Mouse (Mus musculus): Measurements from ENCODE around the gene Large2. TPM values are rescaled to one million over a fixed set of nuclear protein-coding genes. Genes with fewer than 3 reads are reported as not detected.

Large2 gene
- polyA plus RNA-seq, 1 experiment from 2014 or later: 2.6 TPM

DNA sequence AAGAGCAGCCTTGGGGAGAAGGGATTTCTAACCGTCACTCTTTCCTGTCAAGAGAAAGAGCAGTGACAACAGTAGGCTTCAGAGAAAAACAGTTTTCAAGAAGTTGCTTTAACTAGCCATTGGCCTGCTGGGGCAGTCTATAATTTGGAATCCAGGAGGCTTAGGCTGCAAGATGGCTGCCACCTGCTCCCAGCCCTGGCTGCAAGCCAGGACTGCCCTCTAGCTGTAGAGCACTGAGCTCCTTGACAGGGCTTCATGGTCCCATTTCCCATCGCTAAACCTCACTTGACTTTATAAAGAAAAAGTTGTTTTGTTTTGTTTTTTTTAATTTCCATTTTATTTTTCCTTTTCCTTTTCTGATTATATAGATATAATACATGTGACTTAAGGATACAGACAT, 43.3 kb downstream of the Large2 start:
- 67% methylated on average over 2 of the region's 2 CpGs for WGBS
- H3K36me3 ChIP-seq: peaks cover 45% of the 10 kb centered on the region
- H3K4me2 ChIP-seq (replicated peaks): no peak overlapping the region
- H3K9me3 ChIP-seq: no peaks in the 10 kb centered on the region
- H3K4me3 ChIP-seq: no peak overlapping the region
- H3K9ac ChIP-seq (replicated peaks): no peak overlapping the region
- H3K27ac ChIP-seq (replicated peaks): no peak overlapping the region
- no peaks in the 10 kb centered on the region for H3K27me3 ChIP-seq
- ATAC-seq (replicated peaks): no peak
- no peaks in the 10 kb centered on the region for H3K4me1 ChIP-seq

GRCm38 (mm10) chr2:92330840-92331239, 43.8 kb downstream of the Large2 start:
- H3K4me3 ChIP-seq: no peak overlapping the region
- no peak overlapping the region for H3K9ac ChIP-seq (replicated peaks)
- no peak overlapping the region for H3K4me2 ChIP-seq (replicated peaks)
- no peaks in the 10 kb centered on the region for H3K4me1 ChIP-seq
- ATAC-seq (replicated peaks): no peak
- H3K9me3 ChIP-seq: no peaks in the 10 kb centered on the region
- 57% methylated on average over 2 of the region's 2 CpGs for WGBS
- no peaks in the 10 kb centered on the region for H3K27me3 ChIP-seq
- peaks cover 45% of the 10 kb centered on the region for H3K36me3 ChIP-seq
- H3K27ac ChIP-seq (replicated peaks): no peak overlapping the region

DNA sequence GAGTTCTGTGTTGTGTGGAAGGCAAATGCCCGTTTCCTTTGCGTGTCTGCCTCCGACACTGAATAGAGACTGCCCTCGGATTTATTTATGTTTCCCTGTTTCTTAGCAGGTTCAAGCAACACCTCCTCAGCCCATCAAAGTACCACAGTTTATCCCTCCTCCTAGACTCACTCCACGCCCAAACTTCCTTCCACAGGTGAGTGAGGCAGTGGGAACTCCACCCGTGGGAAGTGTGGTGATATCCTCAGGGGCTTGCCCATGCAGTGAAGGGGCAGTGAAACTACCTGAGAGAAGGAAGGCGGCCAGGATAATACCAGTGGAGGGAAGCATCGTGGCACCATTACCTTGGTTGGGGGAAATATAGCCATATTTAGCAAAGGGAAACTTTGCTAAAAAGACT, 46.5 kb downstream of the Large2 start:
- no peaks in the 10 kb centered on the region for H3K9me3 ChIP-seq
- ATAC-seq (replicated peaks): no peak

DNA sequence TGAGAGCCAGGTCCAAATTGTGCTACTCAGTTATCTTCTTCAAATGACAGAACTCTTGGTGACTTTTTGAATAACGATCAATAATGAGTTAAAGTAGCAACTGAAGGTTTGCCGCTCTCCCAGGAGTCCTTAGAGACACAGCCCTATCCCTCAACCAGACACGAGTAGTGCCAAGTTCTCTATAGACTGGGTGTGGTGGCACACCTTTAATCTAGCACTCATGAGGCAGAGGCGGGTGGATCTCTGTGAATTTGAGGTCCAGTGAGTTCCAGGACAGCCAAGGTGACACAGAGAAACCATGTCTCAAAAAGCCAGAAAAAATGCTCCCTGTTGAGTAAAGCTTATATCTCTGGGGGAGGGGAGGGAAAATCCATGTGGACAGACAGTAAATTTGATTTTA, 47.1 kb downstream of the Large2 start:
- no peak for ATAC-seq (replicated peaks)
- Histone ChIP-seq H3K36me3 (peaks cover 42% of the 10 kb centered on the region), H3K9ac (replicated peaks) (no peak overlapping the region), H3K4me2 (replicated peaks) (no peak overlapping the region), H3K9me3 (no peaks in the 10 kb centered on the region), H3K4me3 (no peak overlapping the region), H3K4me1 (no peaks in the 10 kb centered on the region), H3K27ac (replicated peaks) (no peak overlapping the region), H3K27me3 (no peaks in the 10 kb centered on the region)
- 94% methylated on average over 4 of the region's 4 CpGs for WGBS

More for the DNA sequence above, 46.5 kb downstream of the Large2 start:
- H3K4me2 ChIP-seq (replicated peaks): no peak overlapping the region
- H3K27ac ChIP-seq (replicated peaks): no peak overlapping the region
- H3K4me1 ChIP-seq: no peaks in the 10 kb centered on the region
- H3K9ac ChIP-seq (replicated peaks): no peak overlapping the region
- 92% methylated on average over 8 of the region's 8 CpGs for WGBS
- H3K4me3 ChIP-seq: no peak overlapping the region
- H3K36me3 ChIP-seq: peaks cover 43% of the 10 kb centered on the region
- H3K27me3 ChIP-seq: no peaks in the 10 kb centered on the region

GRCm38 (mm10) chr2:92326221-92326620, 48.4 kb downstream of the Large2 start:
- H3K9ac ChIP-seq (replicated peaks): no peak overlapping the region

GRCm38 (mm10) chr2:92325676-92326075, 49.0 kb downstream of the Large2 start:
- H3K4me3 ChIP-seq: no peak overlapping the region
- WGBS: 94% methylated on average over 7 of the region's 7 CpGs
- no peaks in the 10 kb centered on the region for H3K9me3 ChIP-seq
- no peak overlapping the region for H3K9ac ChIP-seq (replicated peaks)
- H3K4me2 ChIP-seq (replicated peaks): no peak overlapping the region
- H3K36me3 ChIP-seq: peaks cover 43% of the 10 kb centered on the region
- H3K4me1 ChIP-seq: no peaks in the 10 kb centered on the region
- no peak for ATAC-seq (replicated peaks)
- no peak overlapping the region for H3K27ac ChIP-seq (replicated peaks)
- H3K27me3 ChIP-seq: no peaks in the 10 kb centered on the region

More at GRCm38 (mm10) chr2:92326221-92326620, 48.4 kb downstream of the Large2 start:
- H3K36me3 ChIP-seq: peaks cover 43% of the 10 kb centered on the region
- H3K27me3 ChIP-seq: no peaks in the 10 kb centered on the region
- H3K27ac ChIP-seq (replicated peaks): no peak overlapping the region
- H3K4me1 ChIP-seq: no peaks in the 10 kb centered on the region
- no peaks in the 10 kb centered on the region for H3K9me3 ChIP-seq
- ATAC-seq (replicated peaks): no peak
- H3K4me2 ChIP-seq (replicated peaks): no peak overlapping the region
- 95% methylated on average over 1 of the region's 1 CpGs for WGBS
- no peak overlapping the region for H3K4me3 ChIP-seq

DNA sequence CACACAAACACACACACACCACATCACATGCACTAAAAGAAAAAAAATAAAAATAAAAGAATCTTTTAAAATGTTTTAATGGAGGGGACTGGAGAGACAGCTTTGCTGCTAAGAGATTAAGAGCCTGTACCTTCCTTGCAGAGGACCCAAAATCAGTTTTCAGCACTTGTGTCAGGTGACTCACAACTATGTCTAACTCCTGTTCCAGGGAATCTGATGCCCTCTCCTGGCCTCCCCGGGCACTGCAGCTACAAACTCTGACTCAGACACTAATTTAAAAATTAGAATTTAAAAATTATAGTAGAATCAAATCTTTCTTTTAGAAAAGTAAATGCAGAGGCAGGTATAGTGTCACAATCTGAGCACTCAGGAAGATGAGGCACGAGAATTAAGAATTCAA, 52.0 kb downstream of the Large2 start:
- no peaks in the 10 kb centered on the region for H3K27me3 ChIP-seq
- no peaks in the 10 kb centered on the region for H3K4me1 ChIP-seq
- peaks cover 32% of the 10 kb centered on the region for H3K36me3 ChIP-seq
- H3K9ac ChIP-seq (replicated peaks): no peak overlapping the region
- 91% methylated on average over 2 of the region's 2 CpGs for WGBS
- no peak overlapping the region for H3K27ac ChIP-seq (replicated peaks)
- H3K9me3 ChIP-seq: no peaks in the 10 kb centered on the region
- no peak overlapping the region for H3K4me3 ChIP-seq
- ATAC-seq (replicated peaks): no peak
- H3K4me2 ChIP-seq (replicated peaks): no peak overlapping the region

DNA sequence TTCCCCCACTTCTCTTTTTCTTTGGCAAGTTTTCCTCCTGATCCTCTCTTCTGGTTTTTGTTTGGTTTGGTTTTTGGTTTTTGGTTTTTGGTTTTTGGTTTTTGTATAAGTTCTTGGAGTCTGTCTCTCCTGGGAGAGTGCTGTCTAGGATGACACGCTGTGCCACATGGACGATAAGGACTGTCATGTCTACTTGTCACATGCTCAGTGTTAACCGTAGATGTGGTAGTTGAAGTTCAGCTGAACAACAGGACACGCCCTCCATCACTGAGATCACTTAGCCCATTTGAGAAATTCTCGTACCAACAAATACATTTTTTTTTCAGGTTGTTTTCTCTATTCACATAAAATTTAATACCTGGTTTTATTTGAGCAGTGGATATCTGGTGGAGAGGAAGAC, 57.4 kb downstream of the Large2 start:
- Histone ChIP-seq H3K9me3 (no peaks in the 10 kb centered on the region), H3K36me3 (peaks cover 7% of the 10 kb centered on the region), H3K4me2 (replicated peaks) (no peak overlapping the region), H3K4me1 (no peaks in the 10 kb centered on the region; the same call in 1 of the 2 replicates), H3K9ac (replicated peaks) (no peak overlapping the region), H3K4me3 (no peak overlapping the region), H3K27ac (replicated peaks) (no peak overlapping the region), H3K27me3 (no peaks in the 10 kb centered on the region)
- 94% methylated on average over 5 of the region's 5 CpGs for WGBS
- no peak for ATAC-seq (replicated peaks)

DNA sequence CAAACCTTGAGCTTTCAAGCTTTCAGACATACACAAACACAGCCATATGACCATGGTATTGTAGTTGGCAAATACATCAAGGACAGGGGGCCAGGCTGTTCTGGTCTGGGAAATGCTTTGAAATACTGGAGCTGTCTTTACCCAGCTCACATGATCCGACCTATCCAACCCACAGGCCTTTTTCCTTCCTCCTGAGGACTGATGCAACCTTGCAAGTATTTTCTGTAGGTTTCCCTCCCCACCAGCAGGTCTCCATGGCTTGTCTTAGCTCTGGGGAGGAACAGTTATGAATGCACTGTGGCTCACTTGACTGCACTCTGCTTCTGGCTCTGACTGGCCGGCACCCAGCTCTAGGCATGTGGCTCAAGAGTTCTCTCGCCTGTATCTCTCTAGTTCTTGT, 58.0 kb downstream of the Large2 start:
- no peak overlapping the region for H3K4me3 ChIP-seq
- no peaks in the 10 kb centered on the region for H3K27me3 ChIP-seq
- H3K4me2 ChIP-seq (replicated peaks): no peak overlapping the region
- H3K9ac ChIP-seq (replicated peaks): no peak overlapping the region
- no peak for ATAC-seq (replicated peaks)
- no peak overlapping the region for H3K27ac ChIP-seq (replicated peaks)
- H3K4me1 ChIP-seq: no peaks in the 10 kb centered on the region; the same call in 1 of the 2 replicates
- peaks cover 2% of the 10 kb centered on the region; the same call in 1 of the 2 replicates for H3K36me3 ChIP-seq
- WGBS: 78% methylated on average over 3 of the region's 3 CpGs
- H3K9me3 ChIP-seq: no peaks in the 10 kb centered on the region

Small RNA genes within 50 kb of the gene (microRNA-seq; reads per million reads assigned to microRNA genes)
- 0.66 reads per million for gene Mir7000

Other genes with a start within 250 kb of the Large2 start
- gene Pex16, start 193 bp downstream of the Large2 start, polyA plus RNA-seq (2015; fragmentation: Nextera tagmentation; extraction: Ambion mirVana): 36.8 and 41.2 TPM in 2 replicates
- gene 1700029I15Rik, start 7.7 kb upstream of the Large2 start, polyA plus RNA-seq (2015; fragmentation: Nextera tagmentation; extraction: Ambion mirVana): 6.8 and 10.6 TPM in 2 replicates
- gene Mapk8ip1, start 26.4 kb upstream of the Large2 start, polyA plus RNA-seq (2015; fragmentation: Nextera tagmentation; extraction: Ambion mirVana): 119 and 120 TPM in 2 replicates
- 37.0 and 37.2 TPM in 2 replicates for gene Cry2, start 59.2 kb upstream of the Large2 start, polyA plus RNA-seq (2015; fragmentation: Nextera tagmentation; extraction: Ambion mirVana)
- gene Slc35c1, start 85.7 kb upstream of the Large2 start, polyA plus RNA-seq (2015; fragmentation: Nextera tagmentation; extraction: Ambion mirVana): 9.7 and 10.9 TPM in 2 replicates
- gene Chst1, start 224.8 kb upstream of the Large2 start, polyA plus RNA-seq (2015; fragmentation: Nextera tagmentation; extraction: Ambion mirVana): 25.4 and 27.1 TPM in 2 replicates

Data from forebrain, embryonic 15.5 days (tissue).